Mouse (Mus musculus) bone marrow, adult 2 months (tissue): ENCODE results near the gene Olfr1359.

Source experiments
- CTCF ChIP-seq: fragments of 200-500 bp; IDR thresholded peaks from 2 replicates; pipeline ENCODE4 v1.5.1; 2011; ENCODE audit warnings: low read length, control low read depth; ENCODE audit not compliant: control insufficient read depth, insufficient read depth
- POLR2A ChIP-seq: fragments of 200-500 bp; IDR thresholded peaks from 2 replicates; pipeline ENCODE4 v1.6.1; 2011; ENCODE audit warnings: low read depth, mild to moderate bottlenecking, control low read depth, low read length, borderline replicate concordance; ENCODE audit not compliant: control insufficient read depth

GRCm38 (mm10) chr13:21751417-21751816, 53.5 kb downstream of the Olfr1359 start:
- TF ChIP-seq POLR2A (no peak), CTCF (no peak)
